Mouse (Mus musculus): Measurements from ENCODE around the gene Aldh3b2. TPM values are rescaled to one million over a fixed set of nuclear protein-coding genes. Genes with fewer than 3 reads are reported as not detected.

The Aldh3b2 gene
- polyA plus RNA-seq (2014; fragmentation: Illumina TruSeq; extraction: RNeasy Lipid Tissue Mini Kit (QIAGEN cat#74804); ENCODE audit: low read depth, low replicate concordance), result not detected

GRCm38 (mm10) chr19:3972229-3972628 lies at the start of gene Aldh3b2:
Aldh3b2 (plus strand) TSS chr19:3972328.

GRCm38 (mm10) chr19:3929211-3929941 lies 42.8 kb upstream of the Aldh3b2 start, which contains the start of gene Aldh3b1:
Aldh3b1 (minus strand) TSS chr19:3929808.

GRCm38 (mm10) chr19:3935032-3935895 lies 36.9 kb upstream of the Aldh3b2 start, which contains the start of gene Unc93b1:
Unc93b1 (plus strand) TSS chr19:3935186.

GRCm38 (mm10) chr19:3958470-3958869 lies 13.7 kb upstream of the Aldh3b2 start, which contains the start of gene Aldh3b3:
Aldh3b3 (plus strand) TSS chr19:3958645.

GRCm38 (mm10) chr19:3986334-3986733 lies 14.2 kb downstream of the Aldh3b2 start, which contains the start of gene Acy3:
Acy3 (plus strand) TSS chr19:3986570.

GRCm38 (mm10) chr19:3992416-3992815 lies 20.3 kb downstream of the Aldh3b2 start, which contains the start of gene Tbx10:
Tbx10 (plus strand) TSS chr19:3992752.

GRCm38 (mm10) chr19:4000119-4000900 lies 28.2 kb downstream of the Aldh3b2 start, which contains the start of the genes Nudt8 and Gm49405:
Nudt8 (plus strand) TSS chr19:4000580.
Gm49405 (plus strand) TSS chr19:4000626.

GRCm38 (mm10) chr19:4003112-4003511 lies 31.0 kb downstream of the Aldh3b2 start, which contains the start of gene Doc2g:
Doc2g (plus strand) TSS chr19:4003313.

GRCm38 (mm10) chr19:4012432-4013022 lies 40.4 kb downstream of the Aldh3b2 start, which contains the start of gene Ndufv1:
Ndufv1 (minus strand) TSS chr19:4012806.

Other genes with a start within 250 kb of the Aldh3b2 start
- gene Kmt5b, start 204.9 kb upstream of the Aldh3b2 start, polyA plus RNA-seq (2014; fragmentation: Illumina TruSeq; extraction: RNeasy Lipid Tissue Mini Kit (QIAGEN cat#74804); ENCODE audit: low read depth, low replicate concordance), result 117 TPM
- gene Chka, start 120.6 kb upstream of the Aldh3b2 start, polyA plus RNA-seq (2014; fragmentation: Illumina TruSeq; extraction: RNeasy Lipid Tissue Mini Kit (QIAGEN cat#74804); ENCODE audit: low read depth, low replicate concordance), result 78.9 TPM
- gene Tcirg1, start 65.2 kb upstream of the Aldh3b2 start, polyA plus RNA-seq (2014; fragmentation: Illumina TruSeq; extraction: RNeasy Lipid Tissue Mini Kit (QIAGEN cat#74804); ENCODE audit: low read depth, low replicate concordance), result not detected
- gene Ndufs8, start 59.6 kb upstream of the Aldh3b2 start, polyA plus RNA-seq (2014; fragmentation: Illumina TruSeq; extraction: RNeasy Lipid Tissue Mini Kit (QIAGEN cat#74804); ENCODE audit: low read depth, low replicate concordance), result 4.6 TPM
- 0.53 TPM for gene Aldh3b1, start 42.5 kb upstream of the Aldh3b2 start, polyA plus RNA-seq (2014; fragmentation: Illumina TruSeq; extraction: RNeasy Lipid Tissue Mini Kit (QIAGEN cat#74804); ENCODE audit: low read depth, low replicate concordance)
- not detected for gene Unc93b1, start 37.1 kb upstream of the Aldh3b2 start, polyA plus RNA-seq (2014; fragmentation: Illumina TruSeq; extraction: RNeasy Lipid Tissue Mini Kit (QIAGEN cat#74804); ENCODE audit: low read depth, low replicate concordance)
- 0.36 TPM for gene Aldh3b3, start 13.7 kb upstream of the Aldh3b2 start, polyA plus RNA-seq (2014; fragmentation: Illumina TruSeq; extraction: RNeasy Lipid Tissue Mini Kit (QIAGEN cat#74804); ENCODE audit: low read depth, low replicate concordance)
- gene Acy3, start 14.2 kb downstream of the Aldh3b2 start, polyA plus RNA-seq (2014; fragmentation: Illumina TruSeq; extraction: RNeasy Lipid Tissue Mini Kit (QIAGEN cat#74804); ENCODE audit: low read depth, low replicate concordance), result 47.4 TPM
- gene Tbx10, start 20.4 kb downstream of the Aldh3b2 start, polyA plus RNA-seq (2014; fragmentation: Illumina TruSeq; extraction: RNeasy Lipid Tissue Mini Kit (QIAGEN cat#74804); ENCODE audit: low read depth, low replicate concordance), result not detected
- 0.65 TPM for gene Nudt8, start 28.3 kb downstream of the Aldh3b2 start, polyA plus RNA-seq (2014; fragmentation: Illumina TruSeq; extraction: RNeasy Lipid Tissue Mini Kit (QIAGEN cat#74804); ENCODE audit: low read depth, low replicate concordance)
- not detected for gene Gm49405, start 28.3 kb downstream of the Aldh3b2 start, polyA plus RNA-seq (2014; fragmentation: Illumina TruSeq; extraction: RNeasy Lipid Tissue Mini Kit (QIAGEN cat#74804); ENCODE audit: low read depth, low replicate concordance)
- gene Doc2g, start 31.0 kb downstream of the Aldh3b2 start, polyA plus RNA-seq (2014; fragmentation: Illumina TruSeq; extraction: RNeasy Lipid Tissue Mini Kit (QIAGEN cat#74804); ENCODE audit: low read depth, low replicate concordance), result not detected
- 9.9 TPM for gene Ndufv1, start 40.5 kb downstream of the Aldh3b2 start, polyA plus RNA-seq (2014; fragmentation: Illumina TruSeq; extraction: RNeasy Lipid Tissue Mini Kit (QIAGEN cat#74804); ENCODE audit: low read depth, low replicate concordance)
- gene Gstp1, start 65.7 kb downstream of the Aldh3b2 start, polyA plus RNA-seq (2014; fragmentation: Illumina TruSeq; extraction: RNeasy Lipid Tissue Mini Kit (QIAGEN cat#74804); ENCODE audit: low read depth, low replicate concordance), result 14.6 TPM
- 10.1 TPM for gene Gstp2, start 73.7 kb downstream of the Aldh3b2 start, polyA plus RNA-seq (2014; fragmentation: Illumina TruSeq; extraction: RNeasy Lipid Tissue Mini Kit (QIAGEN cat#74804); ENCODE audit: low read depth, low replicate concordance)
- gene Gstp3, start 87.2 kb downstream of the Aldh3b2 start, polyA plus RNA-seq (2014; fragmentation: Illumina TruSeq; extraction: RNeasy Lipid Tissue Mini Kit (QIAGEN cat#74804); ENCODE audit: low read depth, low replicate concordance), result not detected
- not detected for gene Cabp2, start 109.2 kb downstream of the Aldh3b2 start, polyA plus RNA-seq (2014; fragmentation: Illumina TruSeq; extraction: RNeasy Lipid Tissue Mini Kit (QIAGEN cat#74804); ENCODE audit: low read depth, low replicate concordance)
- gene Cdk2ap2, start 124.9 kb downstream of the Aldh3b2 start, polyA plus RNA-seq (2014; fragmentation: Illumina TruSeq; extraction: RNeasy Lipid Tissue Mini Kit (QIAGEN cat#74804); ENCODE audit: low read depth, low replicate concordance), result 0.73 TPM
- gene Pitpnm1, start 127.7 kb downstream of the Aldh3b2 start, polyA plus RNA-seq (2014; fragmentation: Illumina TruSeq; extraction: RNeasy Lipid Tissue Mini Kit (QIAGEN cat#74804); ENCODE audit: low read depth, low replicate concordance), result 0.20 TPM
- gene Aip, start 153.5 kb downstream of the Aldh3b2 start, polyA plus RNA-seq (2014; fragmentation: Illumina TruSeq; extraction: RNeasy Lipid Tissue Mini Kit (QIAGEN cat#74804); ENCODE audit: low read depth, low replicate concordance), result 1.3 TPM
- gene Gpr152, start 167.5 kb downstream of the Aldh3b2 start, polyA plus RNA-seq (2014; fragmentation: Illumina TruSeq; extraction: RNeasy Lipid Tissue Mini Kit (QIAGEN cat#74804); ENCODE audit: low read depth, low replicate concordance), result not detected
- not detected for gene Cabp4, start 171.7 kb downstream of the Aldh3b2 start, polyA plus RNA-seq (2014; fragmentation: Illumina TruSeq; extraction: RNeasy Lipid Tissue Mini Kit (QIAGEN cat#74804); ENCODE audit: low read depth, low replicate concordance)
- gene Coro1b, start 176.3 kb downstream of the Aldh3b2 start, polyA plus RNA-seq (2014; fragmentation: Illumina TruSeq; extraction: RNeasy Lipid Tissue Mini Kit (QIAGEN cat#74804); ENCODE audit: low read depth, low replicate concordance), result 9.0 TPM
- gene Ptprcap, start 181.3 kb downstream of the Aldh3b2 start, polyA plus RNA-seq (2014; fragmentation: Illumina TruSeq; extraction: RNeasy Lipid Tissue Mini Kit (QIAGEN cat#74804); ENCODE audit: low read depth, low replicate concordance), result 2.3 TPM
- gene Rps6kb2, start 191.0 kb downstream of the Aldh3b2 start, polyA plus RNA-seq (2014; fragmentation: Illumina TruSeq; extraction: RNeasy Lipid Tissue Mini Kit (QIAGEN cat#74804); ENCODE audit: low read depth, low replicate concordance), result 2.2 TPM
- gene Carns1, start 203.2 kb downstream of the Aldh3b2 start, polyA plus RNA-seq (2014; fragmentation: Illumina TruSeq; extraction: RNeasy Lipid Tissue Mini Kit (QIAGEN cat#74804); ENCODE audit: low read depth, low replicate concordance), result 0.49 TPM
- not detected for gene Tbc1d10c, start 219.0 kb downstream of the Aldh3b2 start, polyA plus RNA-seq (2014; fragmentation: Illumina TruSeq; extraction: RNeasy Lipid Tissue Mini Kit (QIAGEN cat#74804); ENCODE audit: low read depth, low replicate concordance)
- 97.3 TPM for gene Ppp1ca, start 219.7 kb downstream of the Aldh3b2 start, polyA plus RNA-seq (2014; fragmentation: Illumina TruSeq; extraction: RNeasy Lipid Tissue Mini Kit (QIAGEN cat#74804); ENCODE audit: low read depth, low replicate concordance)
- gene Rad9a, start 229.3 kb downstream of the Aldh3b2 start, polyA plus RNA-seq (2014; fragmentation: Illumina TruSeq; extraction: RNeasy Lipid Tissue Mini Kit (QIAGEN cat#74804); ENCODE audit: low read depth, low replicate concordance), result 1.5 TPM
- gene Clcf1, start 241.9 kb downstream of the Aldh3b2 start, polyA plus RNA-seq (2014; fragmentation: Illumina TruSeq; extraction: RNeasy Lipid Tissue Mini Kit (QIAGEN cat#74804); ENCODE audit: low read depth, low replicate concordance), result 0.16 TPM
- not detected for gene AC109138.7, start 242.0 kb downstream of the Aldh3b2 start, polyA plus RNA-seq (2014; fragmentation: Illumina TruSeq; extraction: RNeasy Lipid Tissue Mini Kit (QIAGEN cat#74804); ENCODE audit: low read depth, low replicate concordance)

All from kidney, adult 10 weeks (tissue).